Mouse (Mus musculus): ENCODE data around the gene Ifit2. TPM values are rescaled to one million over a fixed set of nuclear protein-coding genes. Genes with fewer than 3 reads are reported as not detected.

Ifit2 gene
- polyA plus RNA-seq (2016; fragmentation: Nextera tagmentation; extraction: Ambion mirVana) = 4.7 and 5.3 TPM in 2 replicates

DNA sequence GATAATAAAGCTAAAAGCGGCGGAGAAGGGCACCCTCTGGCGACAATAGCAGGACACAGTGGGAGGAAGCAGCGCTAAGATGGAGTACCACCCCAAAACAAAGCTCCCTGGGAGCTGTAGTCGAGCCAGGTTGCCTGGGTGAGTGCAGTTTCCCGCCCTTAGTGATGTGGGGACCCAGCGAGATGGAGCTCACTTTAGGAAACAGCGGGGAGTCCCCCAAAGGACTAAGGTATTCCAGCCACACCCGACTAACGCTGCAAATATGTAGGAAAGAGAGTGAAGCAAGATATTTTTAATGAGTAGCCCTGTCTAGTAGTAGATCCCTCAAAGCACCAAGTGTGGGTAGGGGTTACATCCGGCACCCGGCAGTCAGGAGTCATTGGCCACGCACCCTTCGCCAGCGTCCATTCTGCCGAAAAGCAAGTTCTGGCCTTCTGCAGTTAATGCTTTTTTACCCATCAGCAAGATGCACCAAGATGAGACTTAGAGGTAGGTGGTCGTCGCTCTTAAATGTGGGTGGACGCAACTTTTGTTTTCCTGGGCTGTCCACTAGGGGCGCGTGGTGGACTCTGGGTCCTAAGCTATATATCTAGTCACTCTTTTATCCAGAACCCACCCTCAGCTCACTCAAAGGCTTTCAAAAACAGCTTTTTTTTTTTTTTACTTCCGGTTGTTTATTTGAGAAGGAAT, at the start of gene Ifit2:
Ifit2 (plus strand) TSS at position 161 of the 690 bp plus-strand sequence.
- Histone ChIP-seq H3K4me1 (peaks cover 14% of the 10 kb centered on the region), H3K9me3 (no peaks in the 10 kb centered on the region), H3K27me3 (ENCODE audit: insufficient read depth, poor library complexity, severe bottlenecking) (no peaks in the 10 kb centered on the region), H3K36me3 (no peaks in the 10 kb centered on the region), H3K27ac (peak within 1 kb of the TSS; percentile 81), H3K4me3 (peak within 1 kb of the TSS; percentile 66)
- peak; percentile 85 for DNase-seq (ENCODE audit: low spot score)
- WGBS = under 1% methylated on average over 22 of the region's 22 CpGs

DNA sequence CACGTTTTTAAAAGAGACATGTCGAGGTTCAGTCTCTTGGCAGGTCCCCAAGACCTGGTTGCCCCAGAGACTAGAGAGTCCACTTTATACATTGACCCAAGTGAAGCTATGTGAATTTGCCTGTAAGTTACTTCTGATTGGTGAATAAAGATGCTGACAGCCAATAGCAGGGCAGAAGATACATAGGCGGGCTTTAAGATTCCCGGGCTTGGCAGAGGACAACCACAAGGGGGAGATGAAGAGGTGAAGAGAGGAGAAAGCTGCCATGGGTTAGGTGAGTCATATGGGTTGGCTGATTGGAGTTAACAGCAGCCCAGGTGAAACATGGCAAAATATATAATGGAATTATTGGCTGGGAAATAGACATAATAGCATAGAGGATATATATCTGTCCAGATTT, 49.7 kb upstream of the Ifit2 start:
- peaks cover 13% of the 10 kb centered on the region for H3K4me1 ChIP-seq
- H3K27ac ChIP-seq = no peak overlapping the region
- no peaks in the 10 kb centered on the region for H3K27me3 ChIP-seq (ENCODE audit: insufficient read depth, poor library complexity, severe bottlenecking)
- H3K9me3 ChIP-seq = no peaks in the 10 kb centered on the region
- H3K4me3 ChIP-seq = no peak overlapping the region
- peak; percentile 80 for DNase-seq (ENCODE audit: low spot score)
- H3K36me3 ChIP-seq = peaks cover 8% of the 10 kb centered on the region; the same call in 1 of the 2 replicates
- 42% methylated on average over 4 of the region's 4 CpGs for WGBS

DNA sequence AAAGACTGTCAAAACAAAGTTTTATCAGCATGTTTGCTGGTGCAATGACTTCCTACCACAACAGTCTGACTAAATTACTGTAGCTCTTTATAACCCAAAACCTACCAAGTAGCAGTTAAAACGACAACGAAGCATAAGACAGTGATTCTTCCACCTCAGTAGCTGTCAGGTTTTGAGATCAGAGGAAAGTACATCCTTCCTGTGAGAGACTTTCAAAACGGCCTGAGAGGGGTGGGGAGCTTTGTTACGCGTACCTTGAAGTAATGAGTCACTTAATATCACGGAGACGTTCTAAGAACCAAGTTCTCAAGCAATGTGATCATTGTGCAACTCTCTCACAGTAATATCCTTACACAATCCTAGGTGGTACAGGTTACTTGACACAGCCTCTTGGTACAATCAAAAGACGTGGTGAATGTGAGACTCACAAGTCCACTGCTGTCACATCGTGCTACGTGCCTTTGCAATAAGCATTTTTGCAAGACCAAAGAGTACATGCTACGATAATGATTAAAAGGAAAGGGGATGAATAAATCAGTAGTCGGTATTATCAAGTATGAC, 45.3 kb upstream of the Ifit2 start:
- Histone ChIP-seq H3K4me1 (peaks cover 4% of the 10 kb centered on the region; the same call in 1 of the 2 replicates), H3K36me3 (peaks cover 37% of the 10 kb centered on the region), H3K27ac (no peak overlapping the region), H3K4me3 (no peak overlapping the region), H3K9me3 (no peaks in the 10 kb centered on the region), H3K27me3 (ENCODE audit: insufficient read depth, poor library complexity, severe bottlenecking) (no peaks in the 10 kb centered on the region)
- 79% methylated on average over 12 of the region's 12 CpGs for WGBS
- DNase-seq (ENCODE audit: low spot score) = no peak

DNA sequence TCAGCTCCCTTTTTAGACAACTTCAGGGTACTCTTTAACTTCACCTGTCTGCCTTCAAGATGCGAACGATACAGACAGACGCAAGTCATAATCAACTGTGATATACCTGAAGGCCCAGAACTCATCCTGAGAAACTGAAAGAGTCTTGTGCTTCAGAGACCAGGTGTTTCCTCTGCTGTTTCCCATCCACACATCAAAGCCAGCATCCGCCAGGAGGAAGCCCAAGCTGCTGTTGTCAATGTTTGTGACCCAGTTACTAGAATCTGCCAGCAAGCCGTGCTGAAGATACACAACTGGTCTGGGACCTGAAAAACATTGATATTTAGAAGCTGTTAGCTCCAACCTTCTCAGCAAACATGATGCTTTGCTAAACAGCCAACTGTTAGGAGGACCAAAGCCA, 39.8 kb upstream of the Ifit2 start:
- WGBS = 77% methylated on average over 5 of the region's 5 CpGs
- Histone ChIP-seq H3K27me3 (ENCODE audit: insufficient read depth, poor library complexity, severe bottlenecking) (no peaks in the 10 kb centered on the region), H3K9me3 (no peaks in the 10 kb centered on the region), H3K27ac (no peak overlapping the region), H3K4me3 (no peak overlapping the region), H3K36me3 (peaks cover 41% of the 10 kb centered on the region), H3K4me1 (no peaks in the 10 kb centered on the region)
- no peak for DNase-seq (ENCODE audit: low spot score)

DNA sequence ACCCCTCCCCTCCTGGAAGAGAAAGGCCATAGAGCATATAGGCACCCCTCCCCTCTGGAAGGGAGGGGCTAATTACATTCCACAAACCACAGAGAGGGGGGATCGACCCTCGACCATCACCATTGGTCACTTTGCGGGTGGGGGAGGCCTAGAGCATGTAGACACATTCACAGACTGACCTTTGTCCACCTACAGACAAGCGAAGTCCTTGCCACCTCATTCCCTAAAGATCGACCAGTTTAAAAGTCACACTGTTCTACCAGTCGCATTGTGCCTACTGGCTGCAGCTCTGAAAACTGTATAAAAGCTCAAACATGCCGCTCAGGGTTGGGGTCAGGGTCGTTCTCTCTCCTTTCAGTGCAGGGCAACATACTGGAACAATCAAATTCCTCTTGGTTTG, 39.0 kb upstream of the Ifit2 start:
- no peaks in the 10 kb centered on the region for H3K27me3 ChIP-seq (ENCODE audit: insufficient read depth, poor library complexity, severe bottlenecking)
- WGBS = 78% methylated on average over 8 of the region's 8 CpGs
- no peaks in the 10 kb centered on the region for H3K4me1 ChIP-seq
- no peak overlapping the region for H3K4me3 ChIP-seq
- no peak for DNase-seq (ENCODE audit: low spot score)
- H3K9me3 ChIP-seq = no peaks in the 10 kb centered on the region
- H3K27ac ChIP-seq = no peak overlapping the region
- H3K36me3 ChIP-seq = peaks cover 33% of the 10 kb centered on the region

DNA sequence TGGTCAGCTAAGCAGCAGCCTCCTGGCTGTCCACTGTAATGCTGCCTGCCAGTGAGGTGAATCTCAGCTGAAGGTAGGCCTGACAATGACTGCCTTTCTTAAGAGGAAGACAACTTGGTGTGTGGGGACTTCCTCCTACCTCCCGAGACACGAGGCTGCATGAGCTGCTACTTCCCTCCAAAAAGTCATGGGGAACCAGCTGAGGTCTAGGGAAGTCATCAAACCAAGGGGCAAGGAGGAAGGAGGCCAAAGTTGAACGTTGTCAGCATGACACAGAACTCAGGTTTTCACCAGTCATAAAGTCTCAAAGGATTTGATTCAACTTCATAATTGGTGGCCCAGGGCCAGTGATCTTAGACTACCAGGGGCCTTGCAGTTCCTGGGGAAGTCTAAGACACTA, 34.8 kb upstream of the Ifit2 start:
- 85% methylated on average over 3 of the region's 3 CpGs for WGBS

DNA sequence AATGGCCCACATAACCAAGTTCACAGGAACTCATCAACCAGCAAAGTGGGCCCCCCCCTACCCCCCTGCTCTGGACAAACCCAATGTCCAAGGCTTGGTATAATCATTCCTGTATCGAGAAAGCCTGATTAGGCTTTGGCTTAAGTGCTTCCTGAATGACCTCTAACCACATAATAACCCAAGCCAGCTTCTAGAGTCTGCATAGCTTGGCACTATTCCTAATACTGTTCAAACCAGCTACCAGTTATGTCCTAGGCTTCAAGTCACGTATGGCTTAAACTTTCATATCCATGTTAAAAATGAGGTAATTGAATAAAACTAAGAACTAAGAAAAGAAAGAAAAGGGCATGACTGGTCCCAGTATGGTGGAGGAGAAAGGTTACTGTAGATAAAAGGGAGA, 34.1 kb upstream of the Ifit2 start:
- H3K27me3 ChIP-seq (ENCODE audit: insufficient read depth, poor library complexity, severe bottlenecking) = no peaks in the 10 kb centered on the region
- WGBS = 89% methylated on average over 2 of the region's 2 CpGs
- no peak overlapping the region for H3K27ac ChIP-seq

More for the DNA sequence above, 34.8 kb upstream of the Ifit2 start:
- H3K27me3 ChIP-seq (ENCODE audit: insufficient read depth, poor library complexity, severe bottlenecking) = no peaks in the 10 kb centered on the region
- H3K27ac ChIP-seq = no peak overlapping the region
- peaks cover 15% of the 10 kb centered on the region; the same call in 1 of the 2 replicates for H3K36me3 ChIP-seq
- H3K4me1 ChIP-seq = no peaks in the 10 kb centered on the region
- no peak for DNase-seq (ENCODE audit: low spot score)
- H3K4me3 ChIP-seq = no peak overlapping the region
- no peaks in the 10 kb centered on the region for H3K9me3 ChIP-seq

DNA sequence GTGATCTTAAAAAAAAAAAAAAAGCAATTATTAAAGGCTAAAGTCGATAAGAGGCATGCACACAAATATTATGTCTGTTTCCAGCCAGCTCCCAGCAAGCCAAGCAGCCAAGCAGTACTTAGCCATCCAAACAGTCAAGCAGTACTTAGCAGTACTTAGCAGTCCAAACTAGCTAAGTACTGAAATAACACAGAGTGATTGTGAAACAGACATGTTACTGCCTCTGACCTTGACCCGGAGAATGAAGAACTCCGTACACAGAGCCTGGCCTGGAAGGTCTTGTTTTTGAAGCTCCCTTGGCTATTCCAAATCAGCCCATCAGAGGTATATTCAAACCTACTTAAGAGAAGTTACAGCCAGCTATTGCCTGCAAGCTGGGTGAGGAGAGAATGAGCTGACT, 33.3 kb upstream of the Ifit2 start:
- no peak overlapping the region for H3K4me3 ChIP-seq
- no peaks in the 10 kb centered on the region for H3K4me1 ChIP-seq
- peaks cover 18% of the 10 kb centered on the region; the same call in 1 of the 2 replicates for H3K36me3 ChIP-seq
- H3K27me3 ChIP-seq (ENCODE audit: insufficient read depth, poor library complexity, severe bottlenecking) = no peaks in the 10 kb centered on the region
- H3K9me3 ChIP-seq = no peaks in the 10 kb centered on the region
- WGBS = 83% methylated on average over 3 of the region's 3 CpGs
- H3K27ac ChIP-seq = no peak overlapping the region
- no peak for DNase-seq (ENCODE audit: low spot score)

More for the DNA sequence above, 34.1 kb upstream of the Ifit2 start:
- no peaks in the 10 kb centered on the region for H3K4me1 ChIP-seq
- DNase-seq (ENCODE audit: low spot score) = no peak
- no peak overlapping the region for H3K4me3 ChIP-seq
- no peaks in the 10 kb centered on the region for H3K9me3 ChIP-seq
- peaks cover 13% of the 10 kb centered on the region; the same call in 1 of the 2 replicates for H3K36me3 ChIP-seq

DNA sequence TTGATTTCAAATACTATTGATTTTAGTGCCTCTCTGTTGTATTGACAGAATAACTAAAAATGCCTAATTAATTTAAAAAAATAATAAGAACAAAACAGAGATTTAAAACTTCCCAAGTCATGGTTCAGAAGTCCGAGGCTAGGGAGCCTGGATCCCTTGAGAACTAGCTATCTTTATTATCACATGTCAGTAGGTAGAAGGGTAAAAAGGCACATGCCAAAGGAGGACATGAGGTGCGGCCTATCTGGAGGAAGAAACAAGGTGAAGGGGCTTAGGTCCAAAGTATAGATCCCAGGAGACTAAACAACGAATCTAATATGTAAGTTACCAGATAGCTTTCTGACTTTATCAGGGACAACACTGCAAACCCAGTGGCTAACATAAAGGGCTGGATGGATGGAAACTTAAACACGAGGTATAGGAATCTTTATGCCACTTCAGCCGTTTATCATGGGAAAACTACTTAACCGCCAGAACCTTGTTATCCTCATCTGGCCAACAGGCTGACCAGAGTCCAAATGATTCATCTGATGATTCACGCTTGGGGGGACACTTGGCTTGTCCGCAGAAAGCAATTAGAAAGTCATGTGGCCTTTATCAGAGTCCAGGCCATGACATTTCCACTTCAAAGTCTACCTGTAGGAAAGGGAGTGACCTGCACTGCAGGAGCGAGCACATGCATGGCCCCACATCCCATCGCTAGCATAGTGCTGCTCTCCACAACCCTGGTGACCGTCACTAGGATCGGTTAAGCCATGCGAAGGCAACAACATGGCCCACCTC, 32.5 kb upstream of the Ifit2 start:
- H3K36me3 ChIP-seq = peaks cover 20% of the 10 kb centered on the region; the same call in 1 of the 2 replicates
- H3K9me3 ChIP-seq = no peaks in the 10 kb centered on the region
- no peak for DNase-seq (ENCODE audit: low spot score)
- H3K4me3 ChIP-seq = no peak overlapping the region
- H3K27ac ChIP-seq = no peak overlapping the region
- 86% methylated on average over 13 of the region's 13 CpGs for whole genome bisulfite sequencing
- H3K27me3 ChIP-seq (ENCODE audit: insufficient read depth, poor library complexity, severe bottlenecking) = no peaks in the 10 kb centered on the region
- H3K4me1 ChIP-seq = no peaks in the 10 kb centered on the region

DNA sequence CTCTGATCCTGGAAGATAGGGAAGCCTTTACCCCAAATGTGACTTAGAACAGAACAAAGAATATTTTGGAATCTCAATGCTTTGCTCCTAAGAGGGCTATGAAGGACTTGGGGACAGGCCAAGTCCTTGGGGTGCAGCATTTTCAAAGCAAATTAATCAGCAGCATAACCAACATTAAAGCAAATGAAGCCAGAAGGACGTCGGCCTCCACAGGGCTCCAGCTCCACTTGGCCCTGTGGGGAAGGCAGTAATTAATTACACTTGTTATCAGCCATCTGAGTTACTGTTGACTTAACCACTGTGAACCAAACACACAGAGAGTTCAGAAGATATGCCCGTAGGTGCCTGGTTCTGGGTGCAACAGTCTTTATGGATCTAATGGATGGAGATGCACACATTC, 31.7 kb upstream of the Ifit2 start:
- 44% methylated on average over 3 of the region's 3 CpGs for WGBS
- Histone ChIP-seq H3K36me3 (peaks cover 21% of the 10 kb centered on the region; the same call in 1 of the 2 replicates), H3K4me1 (no peaks in the 10 kb centered on the region), H3K27ac (no peak overlapping the region), H3K4me3 (no peak overlapping the region), H3K27me3 (ENCODE audit: insufficient read depth, poor library complexity, severe bottlenecking) (no peaks in the 10 kb centered on the region), H3K9me3 (no peaks in the 10 kb centered on the region)
- DNase-seq (ENCODE audit: low spot score) = no peak

DNA sequence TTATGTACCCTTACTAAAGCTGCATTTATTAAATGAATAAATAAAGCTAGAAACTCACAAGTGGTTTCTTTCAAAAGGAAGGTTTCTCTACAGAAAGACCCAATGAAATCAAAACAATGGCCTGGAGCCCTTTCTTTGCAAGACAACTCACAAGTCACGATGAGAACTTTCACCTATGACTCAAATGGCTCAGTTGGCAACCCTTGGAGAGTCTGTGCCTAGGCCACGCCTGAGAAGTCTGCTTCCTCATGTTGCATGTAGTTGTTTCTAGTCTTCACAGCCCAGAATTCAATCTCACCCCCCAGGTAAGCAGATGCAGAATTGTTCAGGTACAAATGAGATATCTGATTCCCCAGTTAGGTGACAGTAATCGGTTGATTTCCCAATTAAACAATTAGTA, 30.8 kb upstream of the Ifit2 start:
- Histone ChIP-seq H3K4me3 (no peak overlapping the region), H3K27ac (no peak overlapping the region), H3K27me3 (ENCODE audit: insufficient read depth, poor library complexity, severe bottlenecking) (no peaks in the 10 kb centered on the region), H3K36me3 (peaks cover 19% of the 10 kb centered on the region; the same call in 1 of the 2 replicates), H3K9me3 (no peaks in the 10 kb centered on the region), H3K4me1 (peaks cover 2% of the 10 kb centered on the region; the same call in 1 of the 2 replicates)
- no peak for DNase-seq (ENCODE audit: low spot score)
- 85% methylated on average over 3 of the region's 3 CpGs for WGBS

DNA sequence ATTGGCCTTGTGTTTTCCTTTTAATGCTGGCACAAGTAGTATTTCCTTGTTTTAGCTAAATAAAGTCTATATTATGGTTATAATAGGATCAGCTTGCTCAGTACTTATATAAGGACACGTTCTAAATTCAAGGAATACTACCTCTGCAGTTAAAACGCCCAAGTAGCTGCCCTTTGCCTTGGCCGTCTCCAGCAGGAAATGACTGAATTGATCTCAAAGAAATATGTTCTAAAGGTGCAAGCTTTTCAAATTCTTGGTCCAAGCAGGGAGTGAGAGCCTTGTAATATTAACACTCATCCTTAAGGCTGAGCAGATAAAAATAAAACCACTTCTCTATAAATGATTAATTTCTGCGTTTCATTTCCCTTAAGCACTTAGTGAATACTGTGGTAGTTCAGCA, 30.4 kb upstream of the Ifit2 start:
- Histone ChIP-seq H3K27ac (no peak overlapping the region), H3K36me3 (peaks cover 19% of the 10 kb centered on the region; the same call in 1 of the 2 replicates), H3K4me3 (no peak overlapping the region), H3K9me3 (no peaks in the 10 kb centered on the region), H3K27me3 (ENCODE audit: insufficient read depth, poor library complexity, severe bottlenecking) (no peaks in the 10 kb centered on the region), H3K4me1 (peaks cover 6% of the 10 kb centered on the region; the same call in 1 of the 2 replicates)
- no peak for DNase-seq (ENCODE audit: low spot score)
- WGBS = 83% methylated on average over 4 of the region's 4 CpGs

DNA sequence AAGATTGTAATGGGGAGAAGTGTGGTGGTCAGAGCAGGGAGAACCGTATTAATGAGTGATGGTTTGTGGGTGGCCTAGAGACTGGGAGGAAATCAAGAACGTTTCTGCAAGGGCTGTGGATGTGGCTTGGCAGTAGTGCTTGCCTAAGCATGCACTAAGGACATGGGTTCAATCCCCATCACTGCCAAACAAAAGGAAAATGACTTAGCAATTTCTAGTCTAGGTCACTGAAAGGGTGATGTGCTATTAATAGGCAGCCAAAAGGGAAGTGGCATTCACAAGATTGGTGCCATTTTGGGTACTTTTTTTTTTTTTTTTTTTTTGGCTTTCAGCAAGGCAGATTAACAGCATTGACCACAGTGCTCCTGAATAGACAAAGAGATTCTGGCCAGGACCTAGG, 29.1 kb upstream of the Ifit2 start:
- Histone ChIP-seq H3K36me3 (peaks cover 19% of the 10 kb centered on the region; the same call in 1 of the 2 replicates), H3K27me3 (ENCODE audit: insufficient read depth, poor library complexity, severe bottlenecking) (no peaks in the 10 kb centered on the region), H3K4me1 (peaks cover 10% of the 10 kb centered on the region), H3K27ac (no peak overlapping the region), H3K4me3 (no peak overlapping the region), H3K9me3 (no peaks in the 10 kb centered on the region)
- WGBS = 59% methylated on average over 2 of the region's 2 CpGs
- no peak for DNase-seq (ENCODE audit: low spot score)

All from heart, embryonic 10.5 days (tissue).